In genomic region chr2:38337681-38338080, GRCm38 (mm10) we compare ENCODE assay signal across 21 mouse cellular contexts. TPM values are rescaled to one million over a fixed set of nuclear protein-coding genes. Genes with fewer than 3 reads are reported as not detected.
DNase-seq lines count a peak whose midpoint lies in the region; ATAC-seq lines count a peak whose summit lies in the region.
"Had no signal": no experiment of that assay in that cellular context is flagged by ENCODE, and none has a peak within 500 bp of the region (broad histone marks: within the 10 kb centered on the region; RNA-seq: fewer than 3 reads in every experiment).

No protein-coding gene starts in this region.

- WGBS in intestine, embryonic 14.5 days: 10% methylated on average over 5 of the region's 5 CpGs
- WGBS in intestine, embryonic 16.5 days: 15% methylated on average over 5 of the region's 5 CpGs
- 9% methylated on average over 5 of the region's 5 CpGs for WGBS in midbrain, embryonic 12.5 days
- 27% methylated on average over 5 of the region's 5 CpGs for WGBS in midbrain, embryonic 16.5 days
- 63% methylated on average over 5 of the region's 5 CpGs for WGBS in forebrain, embryonic 15.5 days

- H3K9ac ChIP-seq in intestine, embryonic 14.5 days (ENCODE audit: low read length): no peak overlapping the region
- H3K9ac ChIP-seq in intestine, embryonic 16.5 days (ENCODE audit: low read depth, low read length): no peak overlapping the region
- H3K9ac ChIP-seq in midbrain, embryonic 12.5 days (replicated peaks): no peak overlapping the region
- H3K9ac ChIP-seq in midbrain, embryonic 16.5 days (ENCODE audit: low read depth, low read length): no peak overlapping the region
- H3K9ac ChIP-seq in forebrain, embryonic 15.5 days (replicated peaks): no peak overlapping the region
- H3K9ac ChIP-seq: embryonic facial prominence, embryonic 12.5 days; hindbrain, embryonic 12.5 days; intestine, embryonic 15.5 days had no signal

- peaks cover 96% of the 10 kb centered on the region for H3K27me3 ChIP-seq in intestine, embryonic 14.5 days (replicated peaks; ENCODE audit: control insufficient read depth, insufficient read depth, low read length)
- H3K27me3 ChIP-seq in intestine, embryonic 16.5 days (replicated peaks; ENCODE audit: control insufficient read depth, insufficient read depth, low read length): peaks cover 75% of the 10 kb centered on the region
- peaks cover 94% of the 10 kb centered on the region for H3K27me3 ChIP-seq in midbrain, embryonic 12.5 days
- peaks cover 35% of the 10 kb centered on the region for H3K27me3 ChIP-seq in midbrain, embryonic 16.5 days (ENCODE audit: control insufficient read depth, insufficient read depth, low read depth, low read length)
- peaks cover 24% of the 10 kb centered on the region for H3K27me3 ChIP-seq in forebrain, embryonic 15.5 days

- H3K4me3 ChIP-seq in intestine, embryonic 14.5 days (ENCODE audit: low read depth, low read length): no peak overlapping the region
- H3K4me3 ChIP-seq in intestine, embryonic 16.5 days (ENCODE audit: low read length): no peak overlapping the region
- no peak overlapping the region for H3K4me3 ChIP-seq in midbrain, embryonic 12.5 days
- no peak overlapping the region for H3K4me3 ChIP-seq in midbrain, embryonic 16.5 days (ENCODE audit: low read depth, low read length)
- H3K4me3 ChIP-seq in forebrain, embryonic 15.5 days: no peak overlapping the region
- H3K4me3 ChIP-seq: embryonic facial prominence, embryonic 12.5 days; intestine, embryonic 15.5 days had no signal

- no peak for ATAC-seq in intestine, embryonic 14.5 days (replicated peaks; ENCODE audit: low FRiP score, low TSS enrichment, low read depth)
- ATAC-seq in intestine, embryonic 16.5 days: no peak
- no peak for ATAC-seq in midbrain, embryonic 12.5 days (ENCODE audit: low FRiP score, low read depth)
- ATAC-seq in midbrain, embryonic 16.5 days: no peak
- ATAC-seq in forebrain, embryonic 15.5 days (replicated peaks): no peak
- ATAC-seq in inflammation-experienced regulatory T-cells, adult 6 months: no peak
- ATAC-seq in erythroblast, adult 5-6 weeks (replicated peaks; ENCODE audit: low FRiP score, poor library complexity, severe bottlenecking): no peak
- ATAC-seq: hindbrain, embryonic 16.5 days; intestine, embryonic 15.5 days had no signal

- H3K4me2 ChIP-seq in intestine, embryonic 14.5 days (ENCODE audit: low read length): no peak overlapping the region
- no peak overlapping the region for H3K4me2 ChIP-seq in intestine, embryonic 16.5 days (ENCODE audit: low read depth, low read length)
- H3K4me2 ChIP-seq in midbrain, embryonic 12.5 days (replicated peaks): peak overlapping the region; percentile 68; the same call in 1 of the 2 replicates
- no peak overlapping the region for H3K4me2 ChIP-seq in midbrain, embryonic 16.5 days (ENCODE audit: low read length)
- H3K4me2 ChIP-seq in forebrain, embryonic 15.5 days (replicated peaks): no peak overlapping the region
- H3K4me2 ChIP-seq: embryonic facial prominence, embryonic 12.5 days; intestine, embryonic 15.5 days had no signal

- no peaks in the 10 kb centered on the region for H3K9me3 ChIP-seq in intestine, embryonic 14.5 days (ENCODE audit: control insufficient read depth, low read length)
- H3K9me3 ChIP-seq in intestine, embryonic 16.5 days (ENCODE audit: control insufficient read depth, low read length): no peaks in the 10 kb centered on the region
- H3K9me3 ChIP-seq in midbrain, embryonic 12.5 days: no peaks in the 10 kb centered on the region
- no peaks in the 10 kb centered on the region for H3K9me3 ChIP-seq in midbrain, embryonic 16.5 days (replicated peaks; ENCODE audit: control insufficient read depth, low read length, poor library complexity, severe bottlenecking)
- no peaks in the 10 kb centered on the region for H3K9me3 ChIP-seq in forebrain, embryonic 15.5 days
- H3K9me3 ChIP-seq: embryonic facial prominence, embryonic 12.5 days; G1E; heart, embryonic 10.5 days; hindbrain, embryonic 12.5 days; intestine, embryonic 15.5 days had no signal

- H3K4me1 ChIP-seq in intestine, embryonic 14.5 days (replicated peaks; ENCODE audit: control insufficient read depth, insufficient read depth, low read length): peaks cover 6% of the 10 kb centered on the region; the same call in 1 of the 2 replicates
- H3K4me1 ChIP-seq in intestine, embryonic 16.5 days (ENCODE audit: control insufficient read depth, insufficient read depth, low read length): peaks cover 11% of the 10 kb centered on the region
- H3K4me1 ChIP-seq in midbrain, embryonic 12.5 days: peaks cover 29% of the 10 kb centered on the region
- peaks cover 8% of the 10 kb centered on the region for H3K4me1 ChIP-seq in midbrain, embryonic 16.5 days (ENCODE audit: control insufficient read depth, insufficient read depth, low read length)
- H3K4me1 ChIP-seq in forebrain, embryonic 15.5 days: peaks cover 22% of the 10 kb centered on the region

- no peaks in the 10 kb centered on the region for H3K36me3 ChIP-seq in intestine, embryonic 14.5 days (ENCODE audit: control insufficient read depth, insufficient read depth, low read length)
- no peaks in the 10 kb centered on the region for H3K36me3 ChIP-seq in intestine, embryonic 16.5 days (ENCODE audit: control insufficient read depth, insufficient read depth, low read length)
- H3K36me3 ChIP-seq in midbrain, embryonic 12.5 days: no peaks in the 10 kb centered on the region
- H3K36me3 ChIP-seq in midbrain, embryonic 16.5 days (ENCODE audit: control insufficient read depth, insufficient read depth, low read length): no peaks in the 10 kb centered on the region
- no peaks in the 10 kb centered on the region for H3K36me3 ChIP-seq in forebrain, embryonic 15.5 days
- H3K36me3 ChIP-seq: embryonic facial prominence, embryonic 12.5 days; G1E; heart, embryonic 10.5 days; hindbrain, embryonic 12.5 days; intestine, embryonic 15.5 days had no signal

- DNase-seq in intestine, embryonic 14.5 days (ENCODE audit: low spot score): peak; percentile 52
- DNase-seq: adrenal gland, adult 8-10 months; adrenal gland, postnatal 36 days; cerebellum, adult 2 months; gastrocnemius, postnatal 10 days; heart, adult 18-20 months; heart, postnatal 10 days; heart, postnatal 4 days had no signal

- H3K27ac ChIP-seq in intestine, embryonic 14.5 days (ENCODE audit: low read depth): no peak overlapping the region
- H3K27ac ChIP-seq in intestine, embryonic 16.5 days (ENCODE audit: low read length): no peak overlapping the region
- H3K27ac ChIP-seq in midbrain, embryonic 12.5 days (replicated peaks): no peak overlapping the region
- H3K27ac ChIP-seq in midbrain, embryonic 16.5 days (ENCODE audit: low read length): no peak overlapping the region
- H3K27ac ChIP-seq in forebrain, embryonic 15.5 days (replicated peaks): 0 out of 2 replicates have a peak overlapping the region, but pooled peaks have one; percentile 96
- H3K27ac ChIP-seq: embryonic facial prominence, embryonic 12.5 days; heart, embryonic 10.5 days; hindbrain, embryonic 12.5 days; intestine, embryonic 15.5 days had no signal

RNA-seq across cellular contexts. Expression of gene Lhx2, which starts 1.4 kb away (rescaled TPM):
- 0.19 TPM in 1 of 2 replicates, not detected in the other for polyA plus RNA-seq in intestine, embryonic 14.5 days (2014; fragmentation: Nextera tagmentation; extraction: Ambion mirVana)
- polyA plus RNA-seq in intestine, embryonic 16.5 days (2015; fragmentation: Nextera tagmentation; extraction: Ambion mirVana): 0.05 TPM in 1 of 2 replicates, not detected in the other
- polyA plus RNA-seq in midbrain, embryonic 12.5 days (2016; fragmentation: Nextera tagmentation; extraction: Ambion mirVana): 110 and 133 TPM in 2 replicates
- polyA plus RNA-seq in midbrain, embryonic 16.5 days (2015; fragmentation: Nextera tagmentation; extraction: Ambion mirVana): 37.1 and 44.3 TPM in 2 replicates
- polyA plus RNA-seq in forebrain, embryonic 15.5 days (2015; fragmentation: Nextera tagmentation; extraction: Ambion mirVana): 91.0 and 111 TPM in 2 replicates
- under 1 TPM in 1 of 3 experiments, not detected in 2; 0.13 TPM for polyA plus RNA-seq in inflammation-experienced regulatory T-cells, adult 6 months (2017; shearing (Covaris generic))
- not detected in 2 replicates for total RNA-seq in erythroblast, adult 5-6 weeks (2015; ENCODE audit: low replicate concordance)
- not detected in 2 replicates for total RNA-seq in erythroblast, adult 5-6 weeks (2017; ENCODE audit: low replicate concordance)
- total RNA-seq: adrenal gland, adult 8-10 months; adrenal gland, postnatal 36 days; common myeloid progenitor, adult 5-6 weeks; heart, adult 18-20 months had no signal

RNA-seq across cellular contexts. Expression of gene Dennd1a, which starts 50.5 kb away (rescaled TPM):
- polyA plus RNA-seq in intestine, embryonic 14.5 days (2014; fragmentation: Nextera tagmentation; extraction: Ambion mirVana): 11.4 and 11.6 TPM in 2 replicates
- 9.6 and 11.1 TPM in 2 replicates for polyA plus RNA-seq in intestine, embryonic 16.5 days (2015; fragmentation: Nextera tagmentation; extraction: Ambion mirVana)
- 25.6 and 26.2 TPM in 2 replicates for polyA plus RNA-seq in midbrain, embryonic 12.5 days (2016; fragmentation: Nextera tagmentation; extraction: Ambion mirVana)
- 18.9 and 21.7 TPM in 2 replicates for polyA plus RNA-seq in midbrain, embryonic 16.5 days (2015; fragmentation: Nextera tagmentation; extraction: Ambion mirVana)
- 18.1 and 19.2 TPM in 2 replicates for polyA plus RNA-seq in forebrain, embryonic 15.5 days (2015; fragmentation: Nextera tagmentation; extraction: Ambion mirVana)
- polyA plus RNA-seq in inflammation-experienced regulatory T-cells, adult 6 months (2017; shearing (Covaris generic)): 10 to 100 TPM in 2 of 3 experiments, 1 to 10 TPM in 1; 9.3 to 16.0 (median 14.6) TPM
- total RNA-seq in erythroblast, adult 5-6 weeks (2015; ENCODE audit: low replicate concordance): 15.7 and 17.9 TPM in 2 replicates
- 25.4 and 26.2 TPM in 2 replicates for total RNA-seq in erythroblast, adult 5-6 weeks (2017; ENCODE audit: low replicate concordance)

Comparison
In these comparisons a context has a peak if more than half of its experiments do, and no peak if none do; other contexts are left out.
1. RNA of gene Lhx2, which starts 1.4 kb away (polyA plus RNA-seq): 110 to 133 TPM in midbrain, embryonic 12.5 days, 91.0 to 111 TPM in forebrain, embryonic 15.5 days and 37.1 to 44.3 TPM in midbrain, embryonic 16.5 days; 0.19 TPM in intestine, embryonic 14.5 days, 0.05 TPM in intestine, embryonic 16.5 days and 0.13 TPM in inflammation-experienced regulatory T-cells, adult 6 months; every median in the first group is over 10 times any median in the second.